Mouse (Mus musculus): ENCODE measurements around the gene Olfr1085. TPM values are rescaled to one million over a fixed set of nuclear protein-coding genes. Genes with fewer than 3 reads are reported as not detected.
"Not testable (repeated sequence)": the region's sequence is repeated elsewhere in the genome, so short reads cannot be mapped to it uniquely, and the experiment has no call there.

Olfr1085 gene
- total and polyA plus RNA-seq, 3 experiments: not detected

- no peak for TF ChIP-seq CTCF (IDR thresholded peaks at IDR 0.05 in 2 of 3, conservative IDR thresholded peaks at IDR 0.05 in 1 of 3; ENCODE audit: control insufficient read depth in 1 of 3, insufficient read depth in 1 of 3, low read depth in 2 of 3, low read length in 3 of 3, poor library complexity in 1 of 3, severe bottlenecking in 1 of 3)
- H3K27ac ChIP-seq (ENCODE audit: control insufficient read depth, low read depth, low read length): no peak within 1 kb of the TSS
- H3K4me3 ChIP-seq (ENCODE audit: control insufficient read depth in 1 of 2, insufficient read depth in 1 of 2, low read depth in 2 of 2, low read length in 2 of 2): no peak within 1 kb of the TSS
- H3K9ac ChIP-seq (ENCODE audit: control insufficient read depth, low read depth, low read length, poor library complexity, severe bottlenecking): no peak within 1 kb of the TSS
- no peaks in the 10 kb centered on the region for H3K27me3 ChIP-seq (ENCODE audit: control insufficient read depth in 1 of 2, insufficient read depth in 2 of 2, low read length in 2 of 2)
- no peaks in the 10 kb centered on the region for H3K9me3 ChIP-seq (replicated peaks; ENCODE audit: insufficient read depth, low read length)
- no peaks in the 10 kb centered on the region for H3K79me2 ChIP-seq (ENCODE audit: control insufficient read depth, insufficient read depth, low read length, poor library complexity)
- H3K4me1 ChIP-seq (ENCODE audit: control insufficient read depth in 1 of 2, insufficient read depth in 2 of 2, low read length in 2 of 2): no peaks in the 10 kb centered on the region
- no peak for DNase-seq (ENCODE audit: low read depth, low spot score)
- no peaks in the 10 kb centered on the region for H3K36me3 ChIP-seq (ENCODE audit: control insufficient read depth in 1 of 2, insufficient read depth in 2 of 2, low read length in 2 of 2)
These were observed 18.2 kb upstream of the Olfr1085 start, which contains the start of gene Olfr1086 for GRCm38 (mm10) chr2:86679992-86680391. Gene Olfr1086, minus strand, starts transcription at chr2:86680092.

DNA sequence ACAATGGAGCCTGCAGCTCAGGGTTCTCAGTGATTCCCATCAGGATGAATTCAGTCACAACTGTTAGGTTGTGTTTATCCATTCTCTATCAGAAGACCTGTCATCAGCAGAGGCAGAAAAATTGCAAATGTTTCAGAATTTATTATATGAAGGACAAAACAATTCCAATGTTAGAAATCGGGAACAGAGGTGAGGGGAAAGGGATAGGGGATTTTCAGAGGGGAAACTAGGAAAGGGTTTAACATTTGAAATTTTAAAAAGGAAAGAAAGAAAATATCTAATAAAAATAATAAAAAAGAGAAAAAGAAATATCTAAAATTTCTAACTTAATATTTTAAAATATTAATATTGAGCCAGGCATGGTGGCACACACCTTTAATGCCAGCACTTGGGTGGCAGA lies 22.2 kb downstream of the Olfr1085 start, which contains the start of gene Olfr1084:
Olfr1084 (minus strand) TSS at position 101 of the 400 bp plus-strand sequence.
- not testable (repeated sequence) for H3K27ac ChIP-seq (ENCODE audit: control insufficient read depth, low read depth, low read length); H3K9ac ChIP-seq (ENCODE audit: control insufficient read depth, low read depth, low read length, poor library complexity, severe bottlenecking); H3K9me3 ChIP-seq (replicated peaks; ENCODE audit: insufficient read depth, low read length); H3K79me2 ChIP-seq (ENCODE audit: control insufficient read depth, insufficient read depth, low read length, poor library complexity); H3K4me3 ChIP-seq (ENCODE audit: control insufficient read depth in 1 of 2, insufficient read depth in 1 of 2, low read depth in 2 of 2, low read length in 2 of 2); H3K4me1 ChIP-seq (ENCODE audit: control insufficient read depth in 1 of 2, insufficient read depth in 2 of 2, low read length in 2 of 2); H3K27me3 ChIP-seq (ENCODE audit: control insufficient read depth in 1 of 2, insufficient read depth in 2 of 2, low read length in 2 of 2); H3K36me3 ChIP-seq (ENCODE audit: control insufficient read depth in 1 of 2, insufficient read depth in 2 of 2, low read length in 2 of 2); DNase-seq (ENCODE audit: low read depth, low spot score)

Other genes starting within 250 kb of the Olfr1085 start
- not detected in 2 replicates for gene Olfr1061, start 248.0 kb downstream of the Olfr1085 start, total RNA-seq (2012; rRNA removed)
- not detected for gene Olfr1061, start 248.0 kb downstream of the Olfr1085 start, polyA plus RNA-seq (2012; ENCODE audit: insufficient read depth in 1 of 2, insufficient read length in 2 of 2, low read depth in 1 of 2, low replicate concordance in 2 of 2, missing spikeins in 1 of 2)
- not detected in 2 replicates for gene Olfr1062, start 235.3 kb downstream of the Olfr1085 start, total RNA-seq (2012; rRNA removed)
- not detected for gene Olfr1062, start 235.3 kb downstream of the Olfr1085 start, polyA plus RNA-seq (2012; ENCODE audit: insufficient read depth in 1 of 2, insufficient read length in 2 of 2, low read depth in 1 of 2, low replicate concordance in 2 of 2, missing spikeins in 1 of 2)
- gene Olfr1065, start 211.4 kb downstream of the Olfr1085 start, total RNA-seq (2012; rRNA removed): not detected in 2 replicates
- gene Olfr1065, start 211.4 kb downstream of the Olfr1085 start, polyA plus RNA-seq (2012; ENCODE audit: insufficient read depth in 1 of 2, insufficient read length in 2 of 2, low read depth in 1 of 2, low replicate concordance in 2 of 2, missing spikeins in 1 of 2): not detected
- gene Olfr1066, start 205.8 kb downstream of the Olfr1085 start, total RNA-seq (2012; rRNA removed): not detected in 2 replicates
- not detected for gene Olfr1066, start 205.8 kb downstream of the Olfr1085 start, polyA plus RNA-seq (2012; ENCODE audit: insufficient read depth in 1 of 2, insufficient read length in 2 of 2, low read depth in 1 of 2, low replicate concordance in 2 of 2, missing spikeins in 1 of 2)
- gene Olfr228, start 174.6 kb downstream of the Olfr1085 start, total RNA-seq (2012; rRNA removed): not detected in 2 replicates
- not detected for gene Olfr228, start 174.6 kb downstream of the Olfr1085 start, polyA plus RNA-seq (2012; ENCODE audit: insufficient read depth in 1 of 2, insufficient read length in 2 of 2, low read depth in 1 of 2, low replicate concordance in 2 of 2, missing spikeins in 1 of 2)
- gene Olfr1076, start 153.6 kb downstream of the Olfr1085 start, total RNA-seq (2012; rRNA removed): not detected in 2 replicates
- gene Olfr1076, start 153.6 kb downstream of the Olfr1085 start, polyA plus RNA-seq (2012; ENCODE audit: insufficient read depth in 1 of 2, insufficient read length in 2 of 2, low read depth in 1 of 2, low replicate concordance in 2 of 2, missing spikeins in 1 of 2): not detected
- not detected in 2 replicates for gene Olfr1079, start 119.5 kb downstream of the Olfr1085 start, total RNA-seq (2012; rRNA removed)
- gene Olfr1079, start 119.5 kb downstream of the Olfr1085 start, polyA plus RNA-seq (2012; ENCODE audit: insufficient read depth in 1 of 2, insufficient read length in 2 of 2, low read depth in 1 of 2, low replicate concordance in 2 of 2, missing spikeins in 1 of 2): not detected
- gene Olfr1080, start 103.8 kb downstream of the Olfr1085 start, total RNA-seq (2012; rRNA removed): not detected in 2 replicates
- not detected for gene Olfr1080, start 103.8 kb downstream of the Olfr1085 start, polyA plus RNA-seq (2012; ENCODE audit: insufficient read depth in 1 of 2, insufficient read length in 2 of 2, low read depth in 1 of 2, low replicate concordance in 2 of 2, missing spikeins in 1 of 2)
- not detected in 2 replicates for gene Olfr1082, start 63.1 kb downstream of the Olfr1085 start, total RNA-seq (2012; rRNA removed)
- gene Olfr1082, start 63.1 kb downstream of the Olfr1085 start, polyA plus RNA-seq (2012; ENCODE audit: insufficient read depth in 1 of 2, insufficient read length in 2 of 2, low read depth in 1 of 2, low replicate concordance in 2 of 2, missing spikeins in 1 of 2): not detected
- gene Olfr1084, start 22.3 kb downstream of the Olfr1085 start, total RNA-seq (2012; rRNA removed): not detected in 2 replicates
- gene Olfr1084, start 22.3 kb downstream of the Olfr1085 start, polyA plus RNA-seq (2012; ENCODE audit: insufficient read depth in 1 of 2, insufficient read length in 2 of 2, low read depth in 1 of 2, low replicate concordance in 2 of 2, missing spikeins in 1 of 2): not detected
- gene Olfr1086, start 18.1 kb upstream of the Olfr1085 start, total RNA-seq (2012; rRNA removed): not detected in 2 replicates
- not detected for gene Olfr1086, start 18.1 kb upstream of the Olfr1085 start, polyA plus RNA-seq (2012; ENCODE audit: insufficient read depth in 1 of 2, insufficient read length in 2 of 2, low read depth in 1 of 2, low replicate concordance in 2 of 2, missing spikeins in 1 of 2)
- gene Olfr1087, start 36.4 kb upstream of the Olfr1085 start, total RNA-seq (2012; rRNA removed): not detected in 2 replicates
- gene Olfr1087, start 36.4 kb upstream of the Olfr1085 start, polyA plus RNA-seq (2012; ENCODE audit: insufficient read depth in 1 of 2, insufficient read length in 2 of 2, low read depth in 1 of 2, low replicate concordance in 2 of 2, missing spikeins in 1 of 2): not detected
- not detected in 2 replicates for gene Olfr1089, start 71.7 kb upstream of the Olfr1085 start, total RNA-seq (2012; rRNA removed)
- gene Olfr1089, start 71.7 kb upstream of the Olfr1085 start, polyA plus RNA-seq (2012; ENCODE audit: insufficient read depth in 1 of 2, insufficient read length in 2 of 2, low read depth in 1 of 2, low replicate concordance in 2 of 2, missing spikeins in 1 of 2): not detected
- gene Olfr1090, start 97.0 kb upstream of the Olfr1085 start, total RNA-seq (2012; rRNA removed): not detected in 2 replicates
- not detected for gene Olfr1090, start 97.0 kb upstream of the Olfr1085 start, polyA plus RNA-seq (2012; ENCODE audit: insufficient read depth in 1 of 2, insufficient read length in 2 of 2, low read depth in 1 of 2, low replicate concordance in 2 of 2, missing spikeins in 1 of 2)
- not detected in 2 replicates for gene Olfr1093, start 120.5 kb upstream of the Olfr1085 start, total RNA-seq (2012; rRNA removed)
- not detected for gene Olfr1093, start 120.5 kb upstream of the Olfr1085 start, polyA plus RNA-seq (2012; ENCODE audit: insufficient read depth in 1 of 2, insufficient read length in 2 of 2, low read depth in 1 of 2, low replicate concordance in 2 of 2, missing spikeins in 1 of 2)
- gene Olfr141, start 148.0 kb upstream of the Olfr1085 start, total RNA-seq (2012; rRNA removed): not detected in 2 replicates
- not detected for gene Olfr141, start 148.0 kb upstream of the Olfr1085 start, polyA plus RNA-seq (2012; ENCODE audit: insufficient read depth in 1 of 2, insufficient read length in 2 of 2, low read depth in 1 of 2, low replicate concordance in 2 of 2, missing spikeins in 1 of 2)
- gene Olfr1094, start 162.6 kb upstream of the Olfr1085 start, total RNA-seq (2012; rRNA removed): not detected in 2 replicates
- not detected for gene Olfr1094, start 162.6 kb upstream of the Olfr1085 start, polyA plus RNA-seq (2012; ENCODE audit: insufficient read depth in 1 of 2, insufficient read length in 2 of 2, low read depth in 1 of 2, low replicate concordance in 2 of 2, missing spikeins in 1 of 2)
- gene Olfr1095, start 189.7 kb upstream of the Olfr1085 start, total RNA-seq (2012; rRNA removed): not detected in 2 replicates
- gene Olfr1095, start 189.7 kb upstream of the Olfr1085 start, polyA plus RNA-seq (2012; ENCODE audit: insufficient read depth in 1 of 2, insufficient read length in 2 of 2, low read depth in 1 of 2, low replicate concordance in 2 of 2, missing spikeins in 1 of 2): not detected
- not detected in 2 replicates for gene Gm13723, start 212.8 kb upstream of the Olfr1085 start, total RNA-seq (2012; rRNA removed)
- not detected for gene Gm13723, start 212.8 kb upstream of the Olfr1085 start, polyA plus RNA-seq (2012; ENCODE audit: insufficient read depth in 1 of 2, insufficient read length in 2 of 2, low read depth in 1 of 2, low replicate concordance in 2 of 2, missing spikeins in 1 of 2)
- gene Olfr1097, start 230.2 kb upstream of the Olfr1085 start, total RNA-seq (2012; rRNA removed): not detected in 2 replicates
- not detected for gene Olfr1097, start 230.2 kb upstream of the Olfr1085 start, polyA plus RNA-seq (2012; ENCODE audit: insufficient read depth in 1 of 2, insufficient read length in 2 of 2, low read depth in 1 of 2, low replicate concordance in 2 of 2, missing spikeins in 1 of 2)

All from MEL (cell line).